8 mouse cellular contexts compared by ENCODE assay signal in the genomic region with DNA sequence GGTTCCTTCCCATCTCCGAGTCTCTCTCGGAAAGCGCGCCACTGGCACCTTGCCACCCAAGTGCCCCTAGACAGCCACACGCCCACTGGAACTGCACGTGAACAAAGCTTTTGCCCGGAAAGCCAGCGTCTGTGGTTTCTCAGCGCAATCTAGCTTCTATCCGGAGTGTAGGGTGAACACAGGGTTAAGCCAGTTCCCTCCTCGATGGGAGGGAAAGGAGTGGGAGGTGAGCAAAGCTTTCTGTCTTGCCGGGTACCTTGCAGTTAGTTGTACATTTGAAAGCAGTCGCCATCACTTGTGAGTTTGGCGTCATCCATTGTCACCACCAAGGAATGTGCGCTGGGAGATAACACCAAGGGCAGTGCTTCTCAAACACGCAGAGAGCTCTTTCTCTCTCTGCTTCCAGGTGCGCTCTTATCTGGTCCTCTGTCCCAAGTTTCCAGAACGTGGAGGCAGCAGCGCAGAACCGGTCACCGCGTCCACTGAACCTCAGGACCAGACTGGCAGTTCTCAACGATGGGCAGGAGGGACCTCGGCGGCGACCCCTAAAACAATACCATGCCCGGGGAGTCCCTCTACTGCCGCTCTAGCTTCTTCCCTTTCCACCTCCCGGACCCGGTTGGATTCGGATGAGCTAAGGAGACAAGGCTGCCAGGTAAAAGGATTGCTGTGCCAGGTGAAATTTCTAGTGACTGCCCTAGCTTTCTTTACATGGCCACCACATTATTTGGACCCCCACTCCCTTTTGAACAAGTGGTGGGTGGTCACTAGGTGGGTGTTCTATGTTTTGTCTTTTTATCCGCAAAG. TPM values are rescaled to one million over a fixed set of nuclear protein-coding genes. Genes with fewer than 3 reads are reported as not detected.
DNase-seq lines count a peak whose midpoint lies in the region; ATAC-seq and TF ChIP-seq lines count a peak whose summit lies in the region.

Flrt2 (plus strand) TSS at position 266 of the 807 bp plus-strand sequence.

- peak within 1 kb of the TSS; percentile 86 for H3K4me2 ChIP-seq in forebrain, embryonic 13.5 days
- H3K4me2 ChIP-seq in stomach, embryonic 16.5 days (ENCODE audit: low read depth, low read length), result peak within 1 kb of the TSS; percentile 81

- H3K36me3 ChIP-seq in testis, adult 2 months (ENCODE audit: control insufficient read depth, insufficient read depth, low read length), result no peaks in the 10 kb centered on the region
- H3K36me3 ChIP-seq in forebrain, embryonic 13.5 days (ENCODE audit: poor library complexity, severe bottlenecking), result no peaks in the 10 kb centered on the region
- H3K36me3 ChIP-seq in stomach, embryonic 16.5 days (ENCODE audit: control insufficient read depth, insufficient read depth, low read length), result no peaks in the 10 kb centered on the region

- peak within 1 kb of the TSS; percentile 87 for H3K9ac ChIP-seq in forebrain, embryonic 13.5 days
- peak within 1 kb of the TSS; percentile 70 for H3K9ac ChIP-seq in stomach, embryonic 16.5 days (ENCODE audit: low read length)

- H3K9me3 ChIP-seq in forebrain, embryonic 13.5 days (replicated peaks), result no peaks in the 10 kb centered on the region
- H3K9me3 ChIP-seq in stomach, embryonic 16.5 days (replicated peaks; ENCODE audit: control insufficient read depth, low read length), result no peaks in the 10 kb centered on the region

- no peak for TF ChIP-seq POLR2A in testis, adult 2 months (IDR thresholded peaks at IDR 0.05; ENCODE audit: control insufficient read depth, low read depth, low read length)

- H3K4me3 ChIP-seq in testis, adult 2 months (ENCODE audit: control insufficient read depth, low read depth, low read length), result peak within 1 kb of the TSS; percentile 22
- peak within 1 kb of the TSS; percentile 79 for H3K4me3 ChIP-seq in forebrain, embryonic 13.5 days
- peak within 1 kb of the TSS; percentile 87 for H3K4me3 ChIP-seq in stomach, embryonic 16.5 days (replicated peaks; ENCODE audit: low read length)

- ATAC-seq in forebrain, embryonic 13.5 days, result no peak
- ATAC-seq in hematopoietic stem cell, adult 5-6 weeks (replicated peaks in 1 of 2; ENCODE audit: insufficient read depth in 1 of 2, low FRiP score in 2 of 2, low TSS enrichment in 1 of 2, low read depth in 1 of 2, poor library complexity in 2 of 2, severe bottlenecking in 2 of 2), result peak; percentile 56 to 60
- peak; percentile 48; the same call in 1 of the 2 replicates for ATAC-seq in megakaryocyte-erythroid progenitor cell, adult 5-6 weeks (replicated peaks; ENCODE audit: low FRiP score, low TSS enrichment, poor library complexity, severe bottlenecking)
- ATAC-seq in stomach, embryonic 16.5 days (ENCODE audit: insufficient read depth, low FRiP score), result no peak
- ATAC-seq in inflammation-experienced regulatory T-cells, adult 6 months, result no peak

- H3K27me3 ChIP-seq in testis, adult 2 months (ENCODE audit: control insufficient read depth, insufficient read depth, low read length), result no peaks in the 10 kb centered on the region
- H3K27me3 ChIP-seq in forebrain, embryonic 13.5 days, result peaks cover 15% of the 10 kb centered on the region
- H3K27me3 ChIP-seq in stomach, embryonic 16.5 days (ENCODE audit: control insufficient read depth, insufficient read depth, low read length), result peaks cover 4% of the 10 kb centered on the region; the same call in 1 of the 2 replicates

- DNase-seq in testis, postnatal 14 days (ENCODE audit: low spot score), result no peak
- peak; percentile 54 to 55 for DNase-seq in left cerebral cortex, adult 8-10 months (ENCODE audit: low spot score in 2 of 2)

- WGBS in forebrain, embryonic 13.5 days, result under 1% methylated on average over 32 of the region's 32 CpGs
- WGBS in stomach, embryonic 16.5 days, result under 1% methylated on average over 32 of the region's 32 CpGs

- TF ChIP-seq CTCF in testis, adult 2 months (IDR thresholded peaks at IDR 0.05; ENCODE audit: control insufficient read depth, insufficient read depth, insufficient replicate concordance, low read depth, low read length), result no peak

- no peak within 1 kb of the TSS for H3K27ac ChIP-seq in testis, adult 2 months (ENCODE audit: control insufficient read depth, insufficient read depth, low read depth, low read length)
- H3K27ac ChIP-seq in forebrain, embryonic 13.5 days, result peak within 1 kb of the TSS; percentile 57
- H3K27ac ChIP-seq in stomach, embryonic 16.5 days (ENCODE audit: low read length), result 0 out of 2 replicates have a peak within 1 kb of the TSS, but pooled peaks have one; percentile 12

- H3K4me1 ChIP-seq in testis, adult 2 months (ENCODE audit: control insufficient read depth, insufficient read depth, low read length), result peaks cover 15% of the 10 kb centered on the region
- H3K4me1 ChIP-seq in forebrain, embryonic 13.5 days, result peaks cover 41% of the 10 kb centered on the region
- H3K4me1 ChIP-seq in stomach, embryonic 16.5 days (ENCODE audit: control insufficient read depth, insufficient read depth, low read length), result peaks cover 8% of the 10 kb centered on the region; the same call in 1 of the 2 replicates

RNA-seq across cellular contexts. Expression of gene Flrt2, which starts in this region (rescaled TPM):
- 2.2 and 2.8 TPM in 2 replicates for polyA plus RNA-seq in testis, adult 2 months (2012; rRNA removed)
- polyA plus RNA-seq in forebrain, embryonic 13.5 days (2015; fragmentation: Nextera tagmentation; extraction: Ambion mirVana), result 23.4 and 25.3 TPM in 2 replicates
- not detected in 2 replicates for total RNA-seq in hematopoietic stem cell, adult 5-6 weeks (2017)
- 10 to 100 TPM; 59.2 to 74.4 (median 63.1) TPM for total RNA-seq in left cerebral cortex, adult 8-10 months (2022)
- not detected in 2 replicates for total RNA-seq in megakaryocyte-erythroid progenitor cell, adult 5-6 weeks (2014; fragmentation: Nextera tagmentation)
- total RNA-seq in megakaryocyte-erythroid progenitor cell, adult 5-6 weeks (2017), result not detected in 2 replicates
- polyA plus RNA-seq in stomach, embryonic 16.5 days (2015; fragmentation: Nextera tagmentation; extraction: Ambion mirVana), result 16.7 and 19.9 TPM in 2 replicates
- polyA plus RNA-seq in inflammation-experienced regulatory T-cells, adult 6 months (2017; shearing (Covaris generic)), result under 1 TPM in 2 of 3 experiments, not detected in 1; 0.12 to 0.13 TPM

Comparison
In these comparisons a context has a peak if more than half of its experiments do, and no peak if none do; other contexts are left out.
1. RNA of gene Flrt2 (total RNA-seq): 59.2 to 74.4 TPM in left cerebral cortex, adult 8-10 months; not detected in hematopoietic stem cell, adult 5-6 weeks and not detected in megakaryocyte-erythroid progenitor cell, adult 5-6 weeks; every median in the first group is over 10 times any median in the second.
2. Peak in ATAC-seq in hematopoietic stem cell, adult 5-6 weeks; RNA of the gene not detected or under 1 TPM.
3. Peak in ATAC-seq in megakaryocyte-erythroid progenitor cell, adult 5-6 weeks; RNA of the gene not detected or under 1 TPM.
4. H3K4me3 ChIP-seq: peak in every context shown above with its lines; median percentile 87 in stomach, embryonic 16.5 days; 79 in forebrain, embryonic 13.5 days; 22 in testis, adult 2 months.